Mouse (Mus musculus) right cerebral cortex, postnatal 10 days (tissue): ENCODE data around the gene Scrn2.

ENCODE experiments used
- DNase-seq, 2 experiments: peaks; one replicate each; pipeline ENCODE4 v3.0.0; 2021; ENCODE audit warnings: low spot score in 2 of 2

Gene Scrn2

DNA sequence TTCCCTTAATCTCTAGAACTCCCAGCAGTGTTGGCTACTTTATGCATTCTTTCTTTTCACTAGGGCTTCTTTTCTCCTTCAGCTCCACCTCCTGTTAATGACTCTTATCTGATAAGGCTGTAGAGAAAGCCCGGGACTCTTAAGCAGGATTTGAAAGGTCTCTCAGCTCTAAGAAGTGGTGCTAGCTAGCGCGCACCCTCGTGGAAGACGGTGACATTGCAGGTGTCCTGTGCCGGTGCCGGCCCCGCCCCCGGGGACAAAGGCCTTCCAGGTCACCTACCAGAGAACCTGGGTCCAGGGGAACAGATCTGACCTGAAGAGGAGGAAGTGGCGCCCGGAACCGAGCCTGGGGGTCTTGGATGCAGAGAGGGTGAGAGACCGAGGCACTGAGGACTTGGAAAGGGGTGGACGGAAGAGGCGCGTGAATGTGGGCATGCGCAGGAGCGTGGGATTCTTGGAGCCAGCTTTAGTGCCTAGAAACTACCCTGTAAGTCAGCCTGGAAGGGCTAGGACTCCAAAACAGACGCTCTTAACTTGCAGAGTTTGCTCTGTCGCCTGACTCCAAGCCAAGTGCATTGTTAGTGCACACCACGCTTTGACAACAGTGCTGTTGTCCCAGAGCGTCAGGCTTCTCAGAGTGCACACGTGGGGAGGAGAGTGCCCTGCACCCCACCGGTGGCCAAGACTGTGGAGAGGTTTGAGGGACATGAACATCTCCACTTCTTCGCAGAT lies at the start of gene Scrn2:
Scrn2 (plus strand) TSS at position 253 of the 732 bp plus-strand sequence.
- peak; percentile 64 to 73 for DNase-seq

DNA sequence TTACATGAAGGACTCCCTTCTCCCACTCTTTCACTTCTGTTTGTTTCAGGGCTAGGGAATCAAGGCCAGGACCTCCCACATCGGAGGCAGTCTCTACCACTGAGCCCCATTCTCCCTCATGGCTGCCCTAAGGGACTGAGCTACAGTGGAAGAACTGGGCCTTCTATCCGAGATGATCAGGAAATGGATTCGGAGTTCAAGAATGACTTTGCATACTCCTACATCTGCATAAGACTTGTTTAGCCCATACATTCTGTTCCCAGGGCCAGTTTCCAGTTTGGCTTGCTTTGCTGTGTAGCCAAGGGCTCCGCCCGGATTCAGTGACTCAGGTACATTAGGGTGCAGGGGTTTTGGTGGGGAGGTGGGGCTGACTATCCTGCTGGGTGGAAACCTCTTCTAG lies 49.7 kb upstream of the Scrn2 start:
- DNase-seq = no peak

GRCm38 (mm10) chr11:96981461-96981860 lies 48.3 kb upstream of the Scrn2 start:
- DNase-seq = no peak

DNA sequence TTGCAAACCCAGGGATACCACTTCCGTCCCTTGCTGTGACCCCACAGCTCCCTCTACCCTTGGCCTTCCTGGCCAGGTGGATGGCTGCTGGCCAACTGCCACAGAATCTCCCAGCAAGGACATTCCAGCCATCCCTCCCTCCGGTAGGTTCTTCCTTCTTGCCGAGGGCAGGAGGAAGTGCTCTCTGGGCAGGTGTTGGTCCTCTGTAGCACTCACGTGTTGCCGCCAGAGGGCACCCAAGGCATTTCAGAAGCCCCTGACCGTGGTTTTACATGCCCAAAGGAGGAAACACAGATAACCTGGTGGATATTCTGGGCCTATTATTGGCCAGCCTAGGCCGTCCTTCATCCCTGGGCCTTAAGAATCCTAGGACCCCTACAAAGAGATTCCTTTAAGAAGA lies 47.4 kb upstream of the Scrn2 start:
- peak; percentile 80 to 88 for DNase-seq

GRCm38 (mm10) chr11:96982859-96983258 lies 46.9 kb upstream of the Scrn2 start, which contains the start of gene Sp2:
Gene Sp2 (minus strand): TSS chr11:96982959.
- DNase-seq = no peak

DNA sequence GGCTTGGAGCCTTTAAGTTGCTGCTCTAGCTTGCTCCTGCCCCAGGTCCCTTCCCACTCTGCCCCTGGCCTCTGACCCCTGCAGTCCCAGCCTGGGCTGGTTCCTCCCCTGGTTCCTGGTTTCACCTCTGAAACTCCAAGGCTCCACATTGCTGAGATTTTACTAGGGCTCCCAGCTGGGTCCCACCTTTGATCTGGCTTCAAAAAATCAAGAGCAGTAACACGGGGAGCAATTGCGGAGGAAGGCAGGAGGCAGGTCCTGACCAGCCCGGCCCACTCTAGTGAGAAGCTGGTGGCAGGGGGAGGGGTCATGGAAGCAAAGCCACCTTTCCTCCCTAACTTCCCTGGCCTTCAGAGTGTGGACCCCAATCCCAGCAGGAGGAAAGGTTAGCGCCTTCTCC lies 44.8 kb upstream of the Scrn2 start:
- DNase-seq = no peak

- no peak for DNase-seq
Observed at GRCm38 (mm10) chr11:96986463-96986862, 43.3 kb upstream of the Scrn2 start.

DNA sequence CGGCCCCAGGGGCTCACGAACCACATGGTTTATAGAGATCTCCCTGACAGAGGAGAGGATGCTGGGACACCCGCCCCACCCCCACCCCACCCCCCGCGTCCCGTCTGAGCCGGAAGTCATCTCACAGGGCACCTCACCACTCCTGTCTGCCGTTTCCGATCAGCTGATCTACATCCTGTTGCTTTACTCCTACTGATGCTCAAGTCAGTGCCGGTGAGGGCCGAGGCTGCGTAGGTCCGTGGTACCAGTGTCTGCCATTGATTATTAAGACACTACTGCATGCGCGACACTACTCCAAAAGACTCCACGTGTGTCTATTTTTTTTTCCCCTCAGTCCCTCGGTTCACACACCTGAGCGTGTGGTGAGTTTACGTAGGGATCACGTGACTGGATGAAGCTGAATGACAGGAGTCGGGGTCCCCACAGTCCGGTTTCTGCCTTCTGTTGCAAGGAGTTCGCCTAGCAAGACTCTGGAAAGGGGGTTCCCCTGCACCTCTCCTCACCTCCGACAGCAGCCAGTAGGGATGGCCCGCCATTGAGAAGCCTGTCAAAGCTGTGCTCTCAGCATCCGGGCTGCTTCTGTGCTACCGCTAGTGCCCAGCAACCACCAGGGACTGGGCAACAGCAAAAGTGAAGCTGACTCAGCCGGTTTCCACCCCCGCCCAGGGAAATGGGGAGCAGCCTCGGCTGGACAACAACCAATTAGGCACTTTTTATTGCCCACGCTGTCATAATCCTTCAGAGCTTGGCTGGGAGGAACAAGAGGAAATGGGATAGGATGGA lies 41.7 kb upstream of the Scrn2 start:
- DNase-seq = peak in 1 of 2 experiments; percentile 48

GRCm38 (mm10) chr11:96991501-96991900 lies 38.2 kb upstream of the Scrn2 start:
- DNase-seq = no peak

DNA sequence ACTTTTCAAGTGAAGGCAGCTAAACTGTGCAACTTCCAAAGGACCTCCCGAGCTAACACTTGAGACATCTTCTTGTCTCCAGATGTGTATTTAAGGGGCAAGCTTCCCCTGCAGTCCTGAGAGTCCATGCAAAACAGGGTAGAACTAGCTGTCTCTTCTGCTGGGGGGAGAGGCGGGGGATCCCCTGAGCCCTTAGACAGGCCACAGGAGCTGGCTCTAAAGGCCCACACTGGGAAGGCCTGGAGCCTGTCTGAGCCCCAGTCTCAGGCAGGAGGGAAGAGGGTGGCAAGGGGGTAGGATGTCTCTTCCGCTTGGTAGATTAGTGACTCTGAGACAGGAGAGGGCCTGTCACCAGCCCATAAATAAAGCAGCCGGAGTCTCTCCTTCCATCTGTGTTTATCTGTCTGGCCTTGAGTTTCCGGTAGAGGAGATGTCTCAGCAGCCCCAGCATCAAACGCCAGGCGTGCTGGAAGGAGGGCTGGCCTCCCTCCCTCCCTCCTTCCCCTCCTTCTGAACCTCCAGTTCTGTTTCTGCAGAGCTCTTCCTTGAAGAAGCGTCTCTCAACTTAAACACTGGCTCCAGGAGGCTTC lies 36.9 kb upstream of the Scrn2 start:
- DNase-seq = no peak

- DNase-seq = no peak
Observed at GRCm38 (mm10) chr11:96995031-96995430, 34.7 kb upstream of the Scrn2 start.

- no peak for DNase-seq
Observed at GRCm38 (mm10) chr11:96995836-96996772, 33.6 kb upstream of the Scrn2 start.

GRCm38 (mm10) chr11:96996773-96997379 lies 32.9 kb upstream of the Scrn2 start:
- no peak for DNase-seq

DNA sequence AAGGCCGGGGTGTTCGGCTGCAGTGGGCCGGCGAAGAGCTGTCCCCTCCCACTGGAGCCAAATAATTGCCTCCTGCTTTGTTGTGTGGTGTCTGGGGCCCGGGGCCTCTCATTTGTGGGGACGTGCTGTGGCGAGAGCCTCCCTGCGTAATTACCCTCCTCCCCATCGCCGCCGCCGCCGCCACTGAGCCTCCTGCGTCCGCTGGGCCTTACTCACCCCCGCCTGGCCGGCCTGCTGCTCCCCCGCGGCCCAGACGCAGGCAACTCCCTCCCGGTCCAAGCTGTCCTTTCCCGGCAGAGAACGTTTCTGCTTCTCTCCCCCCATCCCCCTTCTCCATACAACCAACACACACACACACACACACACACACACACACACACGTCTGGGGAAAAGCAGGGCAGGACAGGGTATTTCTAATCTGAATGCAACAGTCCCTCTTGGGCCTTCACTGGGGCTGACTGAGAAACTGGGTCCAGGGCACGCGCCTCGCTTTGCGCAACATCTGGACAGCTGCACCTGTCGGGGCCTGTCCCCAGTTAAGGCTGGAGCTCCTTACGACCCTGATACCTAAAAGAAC lies 32.3 kb upstream of the Scrn2 start:
- peak in 1 of 2 experiments; percentile 44 for DNase-seq

DNA sequence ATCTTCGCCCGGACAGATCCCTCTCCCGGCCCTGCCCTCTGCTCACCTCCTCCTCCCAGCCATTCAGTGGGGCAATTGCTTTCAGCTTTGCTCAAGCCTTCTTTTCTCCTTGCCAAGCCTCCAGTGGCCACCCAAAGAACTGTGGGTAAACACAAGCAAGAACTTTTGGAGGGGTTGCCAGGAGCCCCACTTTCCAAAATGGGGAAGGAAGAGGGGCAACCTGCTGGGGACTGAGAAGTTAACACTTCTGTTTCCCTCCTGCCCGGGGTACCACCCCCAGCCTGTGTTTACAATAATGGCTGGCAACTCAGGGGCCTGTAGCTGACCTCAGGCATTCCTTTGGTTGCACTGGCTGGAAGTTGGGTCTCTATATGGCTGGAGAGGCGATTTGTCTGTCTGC lies 26.6 kb upstream of the Scrn2 start:
- no peak for DNase-seq

- no peak for DNase-seq
Observed at GRCm38 (mm10) chr11:97007093-97007794, 22.5 kb upstream of the Scrn2 start.

- no peak for DNase-seq
Observed at GRCm38 (mm10) chr11:97009198-97009790, 20.4 kb upstream of the Scrn2 start.

DNA sequence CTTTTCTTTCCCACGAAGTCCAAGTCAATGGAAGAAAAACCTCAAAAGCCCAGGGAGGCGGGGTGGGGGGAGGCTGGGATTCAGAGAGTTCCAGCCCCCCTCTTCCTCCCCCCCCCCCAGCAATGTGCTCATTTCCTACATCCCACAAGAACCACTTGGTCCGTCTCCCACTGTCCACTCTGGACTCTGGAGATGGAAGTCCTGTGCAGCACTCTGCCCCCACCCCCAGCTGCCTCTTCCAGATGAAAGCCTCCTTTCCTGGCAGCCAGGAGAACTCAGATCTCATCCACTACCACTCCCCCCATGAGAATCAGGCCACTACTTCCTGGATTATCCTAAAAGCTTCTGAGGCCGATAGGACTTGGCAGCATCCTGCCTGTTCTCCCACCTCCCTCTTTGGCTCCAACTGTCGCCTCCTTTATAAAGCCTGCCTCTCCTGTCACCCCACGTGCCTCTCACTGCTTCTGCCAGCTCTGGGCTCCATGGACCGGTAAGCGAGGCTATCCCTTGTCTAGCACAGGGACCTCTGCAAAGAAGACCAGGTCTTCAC lies 16.5 kb upstream of the Scrn2 start, which contains the start of gene Sp6:
Sp6 (plus strand) TSS at position 274 of the 550 bp plus-strand sequence.
- peak; percentile 52 to 61 for DNase-seq
